Mouse (Mus musculus): ENCODE data around the gene Erich6.
"Not testable (repeated sequence)": the region's sequence is repeated elsewhere in the genome, so short reads cannot be mapped to it uniquely, and the experiment has no call there.

Gene Erich6

DNA sequence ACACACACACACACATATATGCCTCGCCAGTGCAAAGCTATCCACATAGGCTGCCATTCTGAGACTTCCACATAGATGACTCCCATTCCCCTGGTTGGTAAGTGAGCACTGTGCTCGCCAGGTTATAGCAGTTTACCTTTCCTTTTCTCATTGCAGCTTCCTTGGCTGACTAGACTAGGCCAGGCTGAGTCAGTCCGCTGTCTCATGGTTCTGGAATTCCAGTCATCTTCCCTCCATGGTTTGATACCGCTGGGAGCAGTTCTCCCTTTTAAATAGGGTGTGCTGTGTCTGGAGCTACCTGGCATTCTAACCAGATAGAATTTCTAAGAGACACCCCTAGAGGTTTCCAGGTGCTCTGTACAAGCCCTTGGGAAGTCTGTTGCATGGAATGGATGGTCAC lies 9.2 kb upstream of the Erich6 start:
- DNase-seq (ENCODE audit: low read depth, low spot score), result no peak

DNA sequence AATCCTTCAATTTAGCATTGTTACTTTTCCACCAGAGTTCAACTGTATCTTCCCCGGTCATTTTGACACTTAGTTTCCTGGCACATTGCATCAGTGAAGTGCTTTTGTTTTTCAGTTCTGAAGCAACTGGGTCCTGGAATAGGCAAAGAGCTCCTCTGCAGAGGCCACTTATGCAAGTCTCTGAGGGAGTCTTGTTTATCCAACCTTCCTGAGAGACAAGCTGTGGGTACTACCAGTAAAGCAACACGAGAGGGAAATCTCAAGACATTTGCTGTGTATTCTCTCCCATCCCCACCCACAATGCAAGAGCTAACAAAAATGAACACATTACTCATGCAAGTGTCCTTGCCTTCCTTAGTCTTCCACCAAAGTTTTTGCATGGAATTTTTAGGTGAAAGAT lies 5.3 kb downstream of the Erich6 start:
- no peak for DNase-seq (ENCODE audit: low read depth, low spot score)

- DNase-seq (ENCODE audit: low read depth, low spot score), result no peak
Measured at GRCm38 (mm10) chr3:58624981-58625380, 12.0 kb downstream of the Erich6 start.

GRCm38 (mm10) chr3:58622665-58623394 lies 14.2 kb downstream of the Erich6 start:
- no peak for DNase-seq (ENCODE audit: low read depth, low spot score)

- no peak for DNase-seq (ENCODE audit: low read depth, low spot score)
Measured at GRCm38 (mm10) chr3:58621066-58621465, 15.9 kb downstream of the Erich6 start.

DNA sequence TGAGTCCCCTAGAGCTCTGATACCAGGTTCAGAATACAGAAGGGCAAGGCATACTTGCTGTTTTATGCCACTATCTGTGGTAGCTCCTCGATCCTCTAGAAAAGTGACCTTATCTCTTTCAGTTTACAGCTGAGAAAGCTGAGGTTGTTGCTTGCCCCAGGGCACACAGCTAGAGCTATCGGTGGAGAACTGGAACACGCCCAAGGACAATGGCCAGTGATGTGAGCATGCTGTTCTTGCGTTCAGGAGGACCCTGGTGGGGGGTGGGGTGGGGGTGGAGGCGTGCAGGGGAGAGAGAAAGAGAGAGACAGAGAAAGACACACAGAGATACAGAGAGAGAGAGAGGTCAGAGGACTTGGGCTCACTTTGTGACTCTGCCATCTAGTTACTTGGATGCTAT lies 27.0 kb downstream of the Erich6 start:
- peak; percentile 18 for DNase-seq (ENCODE audit: low read depth, low spot score)

DNA sequence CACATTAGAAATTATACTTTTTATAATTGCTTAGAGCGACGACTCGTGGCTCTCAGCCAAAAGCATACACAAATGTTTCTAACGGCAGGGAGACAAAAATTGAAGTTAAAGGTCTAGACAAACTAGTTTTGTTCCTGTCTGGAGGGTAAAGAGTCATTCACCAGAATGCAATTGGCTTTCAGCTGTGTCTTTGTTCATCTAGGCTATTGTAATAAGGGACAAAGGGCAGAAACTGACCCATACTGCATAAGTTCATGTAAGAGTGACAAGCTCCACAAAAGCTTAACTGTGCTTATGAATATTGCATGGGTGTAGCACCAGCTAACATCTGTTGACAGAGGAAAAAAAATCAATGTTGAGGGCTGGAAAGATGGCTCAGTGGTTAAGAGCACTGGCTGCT lies 28.5 kb downstream of the Erich6 start:
- DNase-seq (ENCODE audit: low read depth, low spot score), result no peak

GRCm38 (mm10) chr3:58593623-58594022 lies 43.4 kb downstream of the Erich6 start:
- DNase-seq (ENCODE audit: low read depth, low spot score), result peak; percentile 48

- not testable (repeated sequence) for DNase-seq (ENCODE audit: low read depth, low spot score)
Measured at GRCm38 (mm10) chr3:58592666-58593065, 44.3 kb downstream of the Erich6 start.

DNA sequence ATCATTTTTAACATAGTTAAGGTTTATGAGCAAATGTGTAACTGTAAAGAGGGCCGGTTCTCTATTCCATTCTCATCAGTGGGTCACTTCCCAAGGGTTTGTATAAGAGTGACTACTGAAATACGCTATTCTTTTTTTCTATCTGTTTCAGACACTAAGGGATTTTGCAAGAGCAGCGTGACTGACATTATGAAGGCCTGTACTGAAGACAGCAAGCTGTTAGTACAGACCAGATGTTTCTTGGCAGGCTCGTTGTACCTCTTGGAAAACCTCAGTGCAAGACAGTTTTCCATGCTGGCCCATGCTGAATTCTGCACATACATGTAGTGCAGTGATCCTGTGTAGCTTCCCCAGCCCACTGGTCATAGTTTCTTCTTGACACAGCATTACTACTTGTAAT lies 46.5 kb downstream of the Erich6 start:
- DNase-seq (ENCODE audit: low read depth, low spot score), result not testable (repeated sequence)

DNA sequence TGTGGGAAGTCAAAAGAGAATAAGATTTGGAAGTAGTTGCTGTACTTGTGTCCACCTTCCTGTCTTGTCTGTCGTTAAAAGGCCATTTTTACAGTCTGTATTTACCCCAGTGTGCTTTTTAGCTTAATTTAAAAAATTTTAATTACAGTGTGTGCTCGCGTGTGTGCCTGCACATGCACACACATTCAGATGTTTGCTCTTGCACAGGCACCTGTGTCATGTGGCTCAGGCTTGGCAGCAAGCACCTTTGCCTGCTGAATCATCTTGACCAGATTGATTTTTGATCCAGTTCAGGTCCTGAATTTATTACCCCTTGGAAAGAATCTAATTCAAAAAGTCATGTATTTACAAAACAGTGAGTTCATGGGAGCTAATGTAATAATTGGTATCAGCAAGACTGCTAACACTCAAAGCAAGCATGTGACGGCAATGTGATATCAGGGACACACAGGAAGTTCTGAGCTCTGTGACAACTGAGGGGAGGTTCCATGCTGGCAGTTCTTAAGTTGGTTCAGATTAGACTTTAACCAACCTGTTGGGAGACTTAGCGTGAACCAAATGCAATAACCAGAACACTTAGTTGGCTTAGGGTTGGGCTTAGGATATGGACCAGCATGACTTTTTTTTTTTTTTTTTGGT lies 54.1 kb downstream of the Erich6 start:
- no peak for DNase-seq (ENCODE audit: low read depth, low spot score)

DNA sequence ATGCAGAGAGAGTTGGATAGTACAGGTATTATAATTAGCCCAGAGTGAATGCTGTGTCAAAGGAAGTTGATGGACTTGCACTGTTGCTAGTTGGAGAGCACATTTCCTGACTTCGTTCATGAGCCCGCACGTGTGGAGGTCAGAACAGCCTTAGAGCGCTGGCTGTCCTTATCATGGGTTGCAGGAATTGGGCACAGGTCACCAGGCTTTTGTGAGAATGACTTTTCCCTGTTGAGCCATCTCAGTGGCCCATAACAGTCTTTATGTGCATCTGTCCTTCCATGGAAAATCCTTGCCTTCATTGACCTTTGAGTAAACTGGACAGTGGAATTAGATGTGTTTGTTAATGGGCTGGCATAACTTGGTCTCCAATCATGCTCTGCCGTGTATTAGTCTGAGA lies 54.7 kb downstream of the Erich6 start:
- DNase-seq (ENCODE audit: low read depth, low spot score), result no peak

GRCm38 (mm10) chr3:58581530-58581929 lies 55.5 kb downstream of the Erich6 start:
- DNase-seq (ENCODE audit: low read depth, low spot score), result no peak

DNA sequence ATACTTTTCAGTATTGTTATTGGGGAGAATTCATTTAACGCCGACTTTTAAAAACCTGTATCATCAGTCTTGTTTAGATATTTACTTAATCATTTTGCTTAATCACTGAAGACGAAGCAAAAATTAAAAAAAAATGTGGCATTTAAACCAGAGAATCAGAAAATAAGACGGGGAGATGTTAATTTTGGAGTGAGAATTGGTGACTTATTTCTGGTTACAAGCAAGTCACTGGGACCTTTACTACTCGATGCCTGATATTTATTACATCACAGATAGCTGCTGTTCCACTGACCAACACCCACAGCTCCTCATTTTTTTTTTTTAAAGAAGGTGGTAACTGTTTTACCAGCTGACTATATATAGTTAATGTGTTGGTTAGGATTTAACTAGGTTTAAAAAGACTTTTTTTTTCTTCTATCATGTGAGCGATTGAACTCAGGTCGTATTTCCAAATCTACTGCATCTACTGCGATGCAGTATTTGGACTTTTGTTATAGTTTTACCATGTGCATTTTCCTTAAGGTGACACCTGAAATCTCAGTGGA lies 59.4 kb downstream of the Erich6 start:
- no peak for DNase-seq (ENCODE audit: low read depth, low spot score)

DNA sequence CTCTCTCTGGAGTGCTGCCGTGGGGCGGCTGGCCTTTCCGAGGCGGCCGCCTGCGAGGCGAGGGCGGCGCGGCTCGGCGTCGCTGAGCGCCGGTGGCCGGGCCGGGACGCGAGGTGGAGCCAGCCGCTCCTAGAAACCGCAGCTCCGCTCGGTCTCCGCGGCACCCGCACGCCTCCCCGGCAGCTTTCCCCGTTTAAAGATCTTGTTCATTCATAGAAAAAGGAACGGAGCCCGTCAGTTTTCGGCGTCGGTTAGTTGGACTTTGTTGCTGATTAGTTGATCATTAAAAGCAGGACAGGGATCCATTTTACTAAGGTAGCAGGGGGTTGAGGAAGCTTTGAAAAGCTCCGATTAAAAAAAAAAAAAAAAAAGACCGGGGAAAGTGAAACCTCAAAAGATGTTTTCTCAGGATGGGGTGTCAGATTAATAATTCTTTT lies 59.9 kb downstream of the Erich6 start:
- DNase-seq (ENCODE audit: low read depth, low spot score), result peak; percentile 35

DNA sequence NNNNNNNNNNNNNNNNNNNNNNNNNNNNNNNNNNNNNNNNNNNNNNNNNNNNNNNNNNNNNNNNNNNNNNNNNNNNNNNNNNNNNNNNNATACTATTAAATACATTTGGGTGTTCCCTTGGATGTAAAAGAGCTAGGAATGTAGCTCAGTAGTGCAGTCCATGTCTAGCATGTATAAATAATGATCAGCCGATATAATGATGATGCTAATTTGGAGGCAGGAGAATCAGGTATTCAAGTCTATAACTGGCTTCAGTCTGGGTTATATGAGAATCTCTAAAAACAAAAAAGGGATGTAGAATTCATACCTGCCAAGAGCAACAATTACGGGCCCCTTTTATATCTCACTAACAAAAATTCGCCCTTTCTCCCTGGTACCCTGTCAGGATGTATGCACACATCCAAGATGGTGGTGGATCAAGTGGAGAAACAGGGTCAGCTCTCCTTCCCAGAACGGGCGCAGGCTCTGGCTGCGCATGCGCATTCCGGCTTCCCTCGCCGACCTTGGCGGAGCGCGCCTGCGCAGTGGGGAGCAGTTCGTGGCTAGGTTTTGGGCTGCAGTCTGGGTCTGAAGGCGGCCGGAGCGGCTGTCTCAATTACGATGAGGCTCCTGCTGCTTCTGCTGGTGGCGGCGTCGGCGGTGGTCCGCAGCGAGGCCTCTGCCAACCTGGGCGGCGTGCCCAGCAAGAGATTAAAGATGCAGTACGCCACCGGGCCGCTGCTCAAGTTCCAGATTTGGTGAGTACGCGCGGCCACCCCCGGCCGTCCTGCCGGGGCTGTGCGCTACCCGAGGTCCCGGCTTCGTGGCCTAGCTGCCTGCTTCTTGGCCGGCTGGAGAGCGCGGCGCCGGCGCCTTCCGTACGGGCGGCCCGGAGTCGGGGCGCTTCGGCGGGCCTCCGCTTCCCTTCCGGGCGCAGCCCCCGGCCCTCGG lies 60.6 kb downstream of the Erich6 start, which contains the start of gene Selenot:
TSS of gene Selenot (plus strand) at position 500 of the 930 bp plus-strand sequence.
- DNase-seq (ENCODE audit: low read depth, low spot score), result peak; percentile 95

DNA sequence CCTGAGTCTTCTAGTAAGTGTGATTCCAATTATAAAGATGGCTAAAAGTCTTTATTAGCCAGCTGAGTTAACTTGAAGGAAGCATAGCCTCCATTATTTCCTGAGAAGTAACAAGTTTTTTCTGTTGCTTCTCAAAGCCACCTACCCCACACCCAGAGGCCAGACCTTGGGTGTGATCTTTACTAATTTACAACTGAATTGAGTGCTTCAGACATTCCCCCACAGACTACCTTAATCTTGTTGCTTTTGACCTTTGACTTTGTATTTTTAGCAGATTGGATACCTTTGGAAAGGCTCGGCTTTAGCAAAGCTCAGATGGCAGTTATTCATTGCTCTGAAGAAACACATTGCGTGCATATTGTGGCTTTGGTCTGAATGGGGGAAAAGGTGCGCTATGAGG lies 66.2 kb downstream of the Erich6 start:
- peak; percentile 68 for DNase-seq (ENCODE audit: low read depth, low spot score)

Data from R1 (cell line).